Mouse (Mus musculus) liver, postnatal 0 days (tissue): ENCODE data around the gene Lasp1.

Experiments used
- CTCF ChIP-seq: sonication (generic); IDR thresholded peaks from 2 replicates; pipeline ENCODE4 v1.5.1; 2016; ENCODE audit warnings: antibody characterized with exemption, low read depth
- EP300 ChIP-seq: IDR thresholded peaks from 2 replicates; pipeline ENCODE4 v1.6.1; 2016; ENCODE audit warnings: antibody characterized with exemption, low read depth, mild to moderate bottlenecking

GRCm38 (mm10) chr11:97827654-97828053 lies 28.9 kb downstream of the Lasp1 start:
- no peak for TF ChIP-seq CTCF
- TF ChIP-seq EP300, result no peak
